Mouse (Mus musculus): ENCODE measurements around the gene Ociad2.

Gene Ociad2

GRCm38 (mm10) chr5:73307297-73307696, 33.5 kb downstream of the Ociad2 start:
- in situ Hi-C loops (cut with MboI, MseI): no loop called here

DNA sequence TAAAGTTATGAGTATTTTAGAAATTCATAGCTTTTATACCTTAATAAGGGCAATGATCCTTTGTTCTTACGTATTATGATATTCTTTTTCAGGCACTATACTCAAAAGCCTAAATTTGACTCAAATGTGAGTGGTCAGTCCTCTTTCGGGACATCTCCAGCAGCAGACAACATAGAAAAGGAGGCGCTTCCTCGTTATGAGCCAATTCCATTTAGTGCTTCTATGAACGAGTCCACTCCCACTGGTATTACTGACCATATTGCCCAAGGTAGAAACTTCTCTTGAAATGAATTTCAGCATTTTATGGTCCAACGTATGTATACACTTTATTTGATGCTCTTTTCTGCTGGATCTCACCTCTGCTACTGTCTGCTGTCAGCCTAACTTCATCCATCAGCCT, 34.3 kb downstream of the Ociad2 start:
- in situ Hi-C loops (cut with MboI, MseI): no loop called here

- in situ Hi-C loops (cut with MboI, MseI): no loop called here
Measured at GRCm38 (mm10) chr5:73304507-73304906, 36.3 kb downstream of the Ociad2 start.

DNA sequence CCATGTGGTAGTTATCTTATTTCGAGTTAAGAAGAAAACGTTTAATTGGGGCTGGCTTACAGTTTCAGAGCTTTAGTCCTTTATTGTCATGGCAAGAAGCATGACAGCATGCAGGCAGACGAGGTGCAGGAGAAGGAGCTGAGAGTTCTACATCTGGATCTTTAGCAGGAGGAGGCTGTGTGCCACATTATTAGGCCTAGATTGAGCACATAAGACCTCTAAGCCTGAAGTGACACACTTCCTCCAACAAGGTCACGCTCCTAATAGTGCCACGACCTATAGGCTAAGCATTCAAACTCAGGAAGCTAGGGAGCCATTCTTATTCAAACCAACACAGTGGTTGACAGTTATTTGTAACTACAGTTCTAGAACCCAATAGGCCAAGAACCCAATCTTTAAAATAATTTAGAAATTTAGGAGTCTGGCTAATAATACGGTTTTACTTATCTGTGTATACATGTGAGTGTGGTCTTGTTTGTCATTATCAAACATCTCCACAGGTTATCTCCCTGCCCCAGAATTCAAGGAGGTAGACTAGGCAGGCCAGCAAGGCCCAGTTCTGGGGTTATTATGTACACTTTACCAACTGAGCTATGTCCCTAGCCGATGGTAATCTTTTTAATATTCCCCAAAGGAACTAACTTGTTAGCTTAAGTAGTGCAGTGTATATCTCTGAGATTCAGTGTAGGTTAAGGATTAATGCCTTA, 39.1 kb downstream of the Ociad2 start:
- in situ Hi-C loops (cut with MboI, MseI): no loop called here

DNA sequence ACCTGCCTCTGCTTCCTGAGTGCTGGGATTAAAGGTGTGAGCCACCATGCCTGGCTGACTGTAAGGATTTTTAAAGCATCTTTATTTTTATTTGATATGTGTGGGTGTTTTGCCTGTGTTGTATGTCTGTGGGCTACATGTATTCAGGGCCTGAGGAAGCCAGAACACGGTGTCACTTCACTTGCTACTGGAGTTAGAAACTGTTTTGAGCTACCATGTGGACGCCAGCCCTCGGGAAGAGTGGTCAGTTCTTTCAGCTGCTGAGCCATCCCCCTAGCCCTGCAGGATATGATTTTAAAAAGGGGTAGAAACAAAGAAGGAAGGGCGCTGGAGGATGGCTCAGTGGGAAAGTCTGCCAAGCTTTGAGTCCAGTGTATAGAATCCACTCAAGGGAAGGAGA, 44.9 kb downstream of the Ociad2 start:
- in situ Hi-C loops (cut with MboI, MseI): no loop called here

DNA sequence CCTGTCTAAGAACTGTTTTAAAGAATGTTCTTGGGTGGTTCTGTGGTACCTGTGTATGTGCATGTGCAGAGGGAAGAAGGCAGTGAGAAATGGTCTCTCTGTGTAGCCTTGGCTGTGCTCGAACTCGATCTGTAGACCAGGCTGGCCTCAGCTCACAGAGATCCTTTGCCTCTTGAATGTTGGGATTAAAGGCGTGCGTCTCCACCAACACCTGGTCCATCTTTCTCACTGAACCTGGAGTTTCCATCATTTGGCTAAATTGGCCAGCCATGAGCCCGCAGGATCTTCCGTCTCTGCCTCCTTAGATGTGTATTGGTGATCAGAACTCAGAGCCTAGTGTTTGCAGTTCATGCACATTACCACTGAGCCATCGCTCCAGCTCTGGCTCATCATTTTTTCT, 45.8 kb downstream of the Ociad2 start:
- in situ Hi-C loops (cut with MboI, MseI): no loop called here

DNA sequence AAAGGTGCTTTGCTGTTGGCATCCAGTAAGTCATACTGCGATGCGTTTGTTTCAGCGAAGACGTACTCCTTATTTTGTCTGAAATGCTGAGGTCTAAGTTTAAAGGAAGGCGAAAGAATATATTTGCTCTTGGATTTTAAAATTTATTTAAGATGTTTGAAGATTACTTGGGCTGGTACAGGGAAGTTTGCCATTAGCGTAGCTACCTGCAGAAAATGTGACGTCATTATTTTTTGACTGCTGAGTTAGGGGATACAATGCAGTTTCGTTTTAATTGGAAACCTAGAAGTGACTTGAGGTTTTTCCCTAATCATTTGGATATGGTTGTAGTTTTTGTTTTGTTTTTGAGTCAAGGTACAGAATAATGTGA, 47.4 kb downstream of the Ociad2 start:
- in situ Hi-C loops (cut with MboI, MseI): no loop called here

DNA sequence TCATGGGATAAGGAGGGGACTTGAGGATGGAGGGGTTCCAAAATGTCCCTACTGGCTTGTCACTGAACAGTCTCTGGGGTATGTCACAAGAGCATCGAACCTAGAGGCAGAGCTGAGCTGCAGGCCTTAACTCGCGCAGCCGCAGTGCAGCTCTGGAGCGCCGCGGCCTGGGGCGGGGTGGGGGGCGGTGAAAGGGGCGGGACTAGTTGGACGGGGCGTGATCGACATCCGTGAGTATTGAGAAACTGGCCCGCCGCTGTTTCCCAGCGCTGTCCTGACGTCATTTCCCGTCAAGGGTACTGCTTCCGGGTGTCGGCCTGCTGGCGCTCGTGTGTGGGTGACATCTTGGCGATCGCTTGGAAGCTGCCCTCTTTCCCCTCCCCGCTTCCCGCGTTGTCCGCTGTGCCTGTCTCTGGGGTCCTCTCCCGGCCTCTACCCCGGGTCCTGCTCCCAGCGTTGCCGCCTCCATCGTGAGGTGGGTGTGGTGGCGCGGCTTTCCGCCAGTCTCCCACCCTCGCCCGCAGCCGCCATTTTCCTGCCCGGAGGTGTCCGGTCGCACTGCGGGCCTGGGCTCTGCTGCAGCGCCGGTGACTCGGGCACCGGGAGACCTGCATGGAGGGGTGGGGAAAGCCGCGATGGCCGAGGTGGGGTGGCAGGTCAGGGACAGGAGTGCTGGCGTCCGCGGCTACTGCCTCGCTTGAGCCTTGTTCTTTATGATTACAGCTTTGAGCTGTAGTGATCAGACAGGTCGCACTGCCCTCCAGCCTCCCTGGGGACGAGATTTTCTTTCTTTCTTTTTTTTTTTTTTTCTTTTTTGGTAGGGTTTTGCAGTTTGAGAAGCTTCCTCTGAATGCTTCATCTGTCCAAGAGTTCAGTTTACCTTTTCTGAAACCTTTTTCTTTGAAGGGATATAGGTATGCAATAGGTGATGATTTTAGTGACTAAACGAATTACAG, 48.0 kb downstream of the Ociad2 start, which contains the start of gene Ociad1:
Gene Ociad1, plus strand, starts transcription at position 283 of the 956 bp plus-strand sequence.
- in situ Hi-C loops (cut with MboI, MseI): no loop called here

GRCm38 (mm10) chr5:73289900-73290299, 50.9 kb downstream of the Ociad2 start:
- in situ Hi-C loops (cut with MboI, MseI): no loop called here

DNA sequence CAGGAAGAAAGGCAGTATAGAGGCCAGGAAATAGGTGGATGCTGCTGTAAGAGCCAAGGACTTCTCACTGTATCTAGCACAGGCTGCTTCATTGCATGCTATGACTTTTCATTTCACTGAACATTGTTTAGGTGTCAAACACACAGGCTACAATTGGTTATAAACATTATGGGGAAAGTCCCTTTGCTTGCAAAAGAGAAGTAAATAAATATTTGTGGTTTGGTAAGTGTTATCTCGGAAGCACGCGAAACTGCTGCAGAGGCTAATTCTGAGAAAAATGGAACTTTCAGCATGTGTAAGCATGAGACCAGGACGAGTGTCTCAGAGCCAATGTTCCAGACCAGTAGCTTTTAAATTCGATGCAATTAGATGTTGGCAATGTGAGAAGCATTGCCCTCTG, 54.2 kb downstream of the Ociad2 start:
- in situ Hi-C loops (cut with MboI, MseI): no loop called here

- in situ Hi-C loops (cut with MboI, MseI): no loop called here
Measured at GRCm38 (mm10) chr5:73285470-73285978, 55.3 kb downstream of the Ociad2 start.

DNA sequence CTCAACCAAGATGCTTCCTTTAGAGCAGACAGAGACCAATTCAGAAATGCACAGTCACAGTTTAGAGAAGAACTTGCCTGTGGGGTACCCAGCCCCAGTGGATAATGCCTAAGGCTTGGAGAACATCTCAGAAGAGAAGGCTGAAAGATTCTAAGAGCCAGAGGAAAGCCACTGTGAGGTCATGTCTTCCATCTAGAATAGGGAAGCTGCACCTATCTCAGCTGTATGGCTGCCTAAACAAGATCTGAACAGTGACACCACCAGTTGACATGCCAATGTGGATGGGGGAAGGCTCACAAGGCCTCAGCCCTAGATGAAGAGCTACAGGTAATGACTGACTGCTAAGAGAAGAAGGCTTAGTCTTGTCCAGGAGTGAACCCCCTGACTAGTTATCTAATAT, 56.8 kb downstream of the Ociad2 start:
- in situ Hi-C loops (cut with MboI, MseI): no loop called here

DNA sequence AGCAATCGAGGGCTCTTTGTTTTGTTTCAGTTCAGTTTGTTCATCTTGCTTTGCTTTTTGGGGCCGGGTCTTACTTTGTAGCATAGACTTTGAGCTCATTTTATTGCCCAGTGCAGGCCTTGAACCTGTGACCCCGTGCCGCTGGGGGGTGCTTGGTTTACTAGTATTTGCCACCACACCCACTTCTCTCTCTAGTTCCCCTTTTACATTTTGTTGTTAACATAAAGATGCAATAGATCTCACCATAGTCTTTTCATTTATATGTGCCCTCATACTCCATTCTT, 60.3 kb downstream of the Ociad2 start:
- in situ Hi-C loops (cut with MboI, MseI): no loop called here

DNA sequence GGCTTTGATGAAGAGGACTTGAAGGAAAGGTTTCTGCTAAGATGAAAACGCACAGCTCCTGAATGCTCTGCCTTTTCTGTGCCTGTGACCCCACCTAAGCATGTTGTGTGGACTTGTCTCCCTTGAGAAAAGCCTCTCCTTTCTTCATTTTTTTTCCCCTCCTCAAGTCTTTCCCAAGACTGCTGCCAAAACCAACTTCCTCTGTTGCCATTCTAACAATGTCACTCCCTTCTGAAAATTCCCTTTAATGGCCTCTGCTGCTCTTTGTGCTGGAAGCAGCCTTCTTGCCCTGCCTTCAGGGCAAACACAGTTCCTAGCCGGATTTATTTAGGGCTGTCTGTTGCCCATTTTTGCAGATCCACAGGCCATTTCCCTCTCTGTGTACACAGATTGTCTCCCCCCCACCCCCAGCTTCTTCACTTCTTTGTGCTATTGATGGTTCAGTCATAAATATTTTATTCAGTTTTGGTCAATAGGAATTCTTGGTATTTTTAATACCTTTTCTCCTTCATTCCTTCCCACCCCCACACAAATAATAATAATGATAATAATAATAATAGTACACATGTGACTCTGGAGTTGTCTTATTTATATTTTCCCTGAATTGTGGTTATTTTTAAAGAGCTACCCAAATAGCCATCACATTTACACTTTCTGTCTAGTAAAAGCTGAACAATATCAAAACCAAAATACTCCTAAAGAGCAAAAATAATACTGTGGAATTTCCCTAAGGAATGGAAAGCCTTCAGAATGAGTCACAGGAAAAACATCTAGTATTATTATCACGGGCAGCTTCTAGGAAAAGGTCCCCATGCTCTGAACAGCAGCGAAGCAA, 60.9 kb downstream of the Ociad2 start:
- in situ Hi-C loops (cut with MboI, MseI): no loop called here

GRCm38 (mm10) chr5:73279190-73279589, 61.6 kb downstream of the Ociad2 start:
- in situ Hi-C loops (cut with MboI, MseI): no loop called here

DNA sequence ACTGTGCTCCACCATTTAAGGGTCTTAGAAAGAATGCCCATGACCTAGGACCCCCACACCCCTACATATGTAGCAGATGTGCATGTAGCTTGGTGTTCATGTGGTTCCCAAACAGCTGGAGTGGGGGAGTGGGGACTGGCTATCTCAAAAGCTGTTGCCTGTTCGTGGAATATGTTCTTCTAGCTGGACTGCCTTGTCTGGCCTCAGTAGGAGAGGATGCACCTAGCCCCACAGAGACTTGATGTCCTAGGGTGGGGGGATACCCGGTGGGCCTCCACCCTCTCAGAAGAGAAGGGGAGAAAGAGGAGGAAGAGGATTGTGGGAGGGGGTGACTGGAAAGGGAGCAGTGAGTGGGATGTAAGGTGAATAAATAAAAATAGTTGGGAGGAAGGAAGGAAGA, 65.9 kb downstream of the Ociad2 start:
- in situ Hi-C loops (cut with MboI, MseI): no loop called here

DNA sequence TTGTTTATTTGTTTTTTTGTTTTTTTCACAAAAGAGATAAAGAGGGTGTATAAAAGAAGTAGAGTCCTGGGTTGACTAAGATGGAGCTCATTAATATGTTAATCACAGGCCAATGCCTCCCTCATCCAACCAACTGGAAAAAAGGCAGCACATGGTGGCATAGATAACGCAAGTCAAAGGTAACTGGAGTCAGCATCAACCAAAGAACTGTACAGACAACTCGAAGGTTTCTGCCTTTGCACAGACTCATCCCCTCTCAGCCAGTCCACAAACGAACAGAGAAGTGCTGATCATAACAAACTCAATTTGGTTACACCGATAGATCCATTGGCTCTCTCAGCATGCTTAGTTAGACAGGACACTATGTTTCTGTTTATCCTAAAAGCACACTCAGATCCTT, 67.7 kb downstream of the Ociad2 start:
- in situ Hi-C loops (cut with MboI, MseI): no loop called here
